8 mouse cellular contexts compared by ENCODE assay signal in genomic region chr2:79428569-79429104, GRCm38 (mm10). TPM values are rescaled to one million over a fixed set of nuclear protein-coding genes. Genes with fewer than 3 reads are reported as not detected.
A peak's percentile ranks its signal among the peaks of the same experiment; 100 is the strongest.
DNase-seq lines count a peak whose midpoint lies in the region; ATAC-seq and TF ChIP-seq lines count a peak whose summit lies in the region.

No protein-coding gene starts in this region.

- peaks cover 53% of the 10 kb centered on the region for H3K27me3 ChIP-seq in forebrain, embryonic 10.5 days (ENCODE audit: poor library complexity, severe bottlenecking)
- H3K27me3 ChIP-seq in liver, adult 2 months (ENCODE audit: control insufficient read depth, insufficient read depth, low read length) = peaks cover 5% of the 10 kb centered on the region; the same call in 1 of the 2 replicates

- under 1% methylated on average over 35 of the region's 35 CpGs for WGBS in forebrain, embryonic 10.5 days
- WGBS in liver, adult 2 months = 3% methylated on average over 34 of the region's 35 CpGs

- no peaks in the 10 kb centered on the region for H3K79me2 ChIP-seq in liver, adult 2 months (ENCODE audit: control insufficient read depth, insufficient read depth, low read length)

- peak; percentile 69 to 70 for ATAC-seq in hematopoietic stem cell, adult 5-6 weeks (replicated peaks in 1 of 2; ENCODE audit: insufficient read depth in 1 of 2, low FRiP score in 2 of 2, low TSS enrichment in 1 of 2, low read depth in 1 of 2, poor library complexity in 2 of 2, severe bottlenecking in 2 of 2)

- H3K36me3 ChIP-seq in forebrain, embryonic 10.5 days (replicated peaks) = no peaks in the 10 kb centered on the region
- no peaks in the 10 kb centered on the region for H3K36me3 ChIP-seq in liver, adult 2 months (ENCODE audit: control insufficient read depth, insufficient read depth, low read length)

- H3K9me3 ChIP-seq in forebrain, embryonic 10.5 days = 0 out of 2 replicates have a peak, but pooled peaks cover 2% of the 10 kb centered on the region

- H3K4me3 ChIP-seq in bone marrow macrophage, adult 2 months (ENCODE audit: insufficient read depth, low read length) = peak overlapping the region; percentile 71
- H3K4me3 ChIP-seq in forebrain, embryonic 10.5 days = peak overlapping the region; percentile 63
- peak overlapping the region; percentile 34; the same call in 1 of the 2 replicates for H3K4me3 ChIP-seq in liver, adult 2 months (ENCODE audit: insufficient read depth, low read depth, low read length)

- H3K9ac ChIP-seq in liver, adult 2 months (ENCODE audit: low read depth, low read length) = peak overlapping the region; percentile 43; the same call in 1 of the 2 replicates

- peaks cover 3% of the 10 kb centered on the region; the same call in 1 of the 2 replicates for H3K4me1 ChIP-seq in bone marrow macrophage, adult 2 months (ENCODE audit: control insufficient read depth, insufficient read depth, low read length)
- H3K4me1 ChIP-seq in forebrain, embryonic 10.5 days = peaks cover 24% of the 10 kb centered on the region
- peaks cover 8% of the 10 kb centered on the region for H3K4me1 ChIP-seq in liver, adult 2 months (ENCODE audit: control insufficient read depth, insufficient read depth, low read length)

- peak; percentile 3 for DNase-seq in adrenal gland, adult 2 months
- DNase-seq in adrenal gland, adult 8-10 months = no peak
- peak; percentile 49 for DNase-seq in forebrain, embryonic 10.5 days (ENCODE audit: extremely low spot score, low spot score)
- no peak for DNase-seq in liver, adult 2 months (ENCODE audit: extremely low read depth, low read depth, low spot score)
- DNase-seq in neural tube, embryonic 10.5 days (ENCODE audit: extremely low spot score, low spot score) = peak; percentile 57
- no peak for DNase-seq in spleen, postnatal 10 days (ENCODE audit: low spot score in 2 of 2)

- H3K27ac ChIP-seq in bone marrow macrophage, adult 2 months (ENCODE audit: insufficient read depth, low read depth, low read length) = no peak overlapping the region
- peak overlapping the region; percentile 76 for H3K27ac ChIP-seq in forebrain, embryonic 10.5 days
- H3K27ac ChIP-seq in liver, adult 2 months (replicated peaks; ENCODE audit: insufficient read depth, low read depth, low read length) = no peak overlapping the region

- no peak for TF ChIP-seq CTCF in bone marrow macrophage, adult 2 months (IDR thresholded peaks at IDR 0.05; ENCODE audit: low read depth, low read length)
- no peak for TF ChIP-seq CTCF in liver, adult 2 months (IDR thresholded peaks at IDR 0.05; ENCODE audit: low read depth, low read length)

- no peak for TF ChIP-seq POLR2A in bone marrow macrophage, adult 2 months (IDR thresholded peaks at IDR 0.05; ENCODE audit: borderline replicate concordance, low read depth, low read length)
- TF ChIP-seq POLR2A in liver, adult 2 months (IDR thresholded peaks at IDR 0.05; ENCODE audit: extremely low read depth, insufficient read depth, low read length) = no peak

RNA-seq across cellular contexts. Expression of gene Neurod1, which starts 27.9 kb away (rescaled TPM):
- total RNA-seq in adrenal gland, adult 2 months (2021) = not detected
- polyA plus RNA-seq in adrenal gland, adult 2 months (2012; rRNA removed) = 0.07 TPM in 1 of 2 replicates, not detected in the other
- not detected for total RNA-seq in adrenal gland, adult 8-10 months (2022)
- polyA plus RNA-seq in bone marrow macrophage, adult 2 months (2012; ENCODE audit: insufficient read depth, insufficient read length, missing spikeins) = not detected in 2 replicates
- 10.1 and 13.2 TPM in 2 replicates for polyA plus RNA-seq in forebrain, embryonic 10.5 days (2016; fragmentation: Nextera tagmentation; extraction: Ambion mirVana)
- total RNA-seq in hematopoietic stem cell, adult 5-6 weeks (2017) = not detected in 2 replicates
- not detected in 2 replicates for total RNA-seq in liver, adult 2 months (2014; rRNA removed)
- polyA plus RNA-seq in liver, adult 2 months (2012; rRNA removed) = not detected in 2 replicates

RNA-seq across cellular contexts. Expression of gene Cerkl, which starts 27.9 kb away (rescaled TPM):
- total RNA-seq in adrenal gland, adult 2 months (2021) = 1 to 10 TPM; 1.4 to 3.0 TPM
- 0.57 TPM in 1 of 2 replicates, not detected in the other for polyA plus RNA-seq in adrenal gland, adult 2 months (2012; rRNA removed)
- 1 to 10 TPM in 3 of 4 experiments, under 1 TPM in 1; 0.81 to 1.4 (median 1.0) TPM for total RNA-seq in adrenal gland, adult 8-10 months (2022)
- polyA plus RNA-seq in bone marrow macrophage, adult 2 months (2012; ENCODE audit: insufficient read depth, insufficient read length, missing spikeins) = 4.5 and 5.2 TPM in 2 replicates
- polyA plus RNA-seq in forebrain, embryonic 10.5 days (2016; fragmentation: Nextera tagmentation; extraction: Ambion mirVana) = 0.86 and 1.3 TPM in 2 replicates
- 7.8 and 8.7 TPM in 2 replicates for total RNA-seq in hematopoietic stem cell, adult 5-6 weeks (2017)
- total RNA-seq in liver, adult 2 months (2014; rRNA removed) = 4.1 and 6.2 TPM in 2 replicates
- polyA plus RNA-seq in liver, adult 2 months (2012; rRNA removed) = 2.6 and 2.7 TPM in 2 replicates

Comparison
In these comparisons a context has a peak if more than half of its experiments do, and no peak if none do; other contexts are left out.
1. DNase-seq: peak in adrenal gland, adult 2 months (single experiment), forebrain, embryonic 10.5 days (single experiment) and neural tube, embryonic 10.5 days (single experiment); none in adrenal gland, adult 8-10 months (single experiment), liver, adult 2 months (single experiment) and spleen, postnatal 10 days (0 of 2).
2. Peak in every context shown above with its lines, with median percentiles within 50 percentile points of each other: H3K4me3 ChIP-seq.